Mouse (Mus musculus) heart, adult 2 months (tissue): ENCODE data around the gene Zfp287. TPM values are rescaled to one million over a fixed set of nuclear protein-coding genes. Genes with fewer than 3 reads are reported as not detected.

Source experiments
- DNase-seq, 2 experiments: peaks; one replicate each; pipeline ENCODE4 v3.0.0; 2021
- H3K27ac ChIP-seq: fragments of 200-600 bp; 2 replicates; pipeline ENCODE4 v1.8.1; 2022
- H3K27me3 ChIP-seq: fragments of 200-500 bp; 2 replicates; pipeline ENCODE4 v1.6.1; 2012; ENCODE audit warnings: mild to moderate bottlenecking, low read length, inconsistent platforms, mixed read lengths; ENCODE audit not compliant: control insufficient read depth, insufficient read depth
- H3K36me3 ChIP-seq: fragments of 200-500 bp; 2 replicates; pipeline ENCODE4 v1.6.1; 2012; ENCODE audit warnings: low read length, inconsistent platforms; ENCODE audit not compliant: control insufficient read depth, insufficient read depth
- H3K4me1 ChIP-seq: fragments of 200-500 bp; 2 replicates; pipeline ENCODE4 v1.6.1; 2011; ENCODE audit warnings: low read length; ENCODE audit not compliant: control insufficient read depth, insufficient read depth
- H3K4me3 ChIP-seq: fragments of 200-600 bp; 2 replicates; pipeline ENCODE4 v1.8.1; 2022
- H3K79me2 ChIP-seq: fragments of 200-500 bp; replicated peaks from 2 replicates; pipeline ENCODE4 v1.6.1; 2012; ENCODE audit warnings: mild to moderate bottlenecking, inconsistent platforms, low read length, moderate library complexity, mixed read lengths; ENCODE audit not compliant: control insufficient read depth, insufficient read depth
- H3K9ac ChIP-seq: fragments of 200-500 bp; 2 replicates; pipeline ENCODE4 v1.6.1; 2012; ENCODE audit warnings: low read depth, mild to moderate bottlenecking, control low read depth, inconsistent platforms, low read length, mixed read lengths
- CTCF ChIP-seq: fragments of 200-600 bp; IDR thresholded peaks from 2 replicates; pipeline ENCODE4 v1.8.1; 2022; ENCODE audit warnings: antibody characterized with exemption, mild to moderate bottlenecking, moderate library complexity
- EP300 ChIP-seq: fragments of 200-500 bp; IDR thresholded peaks from 2 replicates; pipeline ENCODE4 v1.6.1; 2011; ENCODE audit warnings: low read depth, low read length, control low read depth; ENCODE audit not compliant: insufficient read depth
- POLR2A ChIP-seq: fragments of 200-500 bp; IDR thresholded peaks from 2 replicates; pipeline ENCODE4 v1.6.1; 2011; ENCODE audit warnings: mild to moderate bottlenecking, low read depth, low read length, control low read depth; ENCODE audit not compliant: insufficient read depth
- WGBS: fragments of 180-500 bp; shearing (Covaris S2); methylation state at CpG from one replicate; pipeline ENCODE4 v1.1.7; 2018; 5-methylcytosine and 5-hydroxymethylcytosine counted together
- intact Hi-C: fragments of 180-260 bp; cut with DNase I; formaldehyde crosslinking; loops from one replicate; pipeline ENCODE4 v1.15.1; 2025
- polyA plus RNA-seq: library from polyadenylated mRNA; depleted of rRNA; stranded (reverse); fragments of >200 nt; gene quantifications from 2 replicates; pipeline ENCODE4 v1.2.3, GENCODE M21; 2012
- total RNA-seq, 2 experiments: library from RNA; stranded (reverse); gene quantifications; 2 replicates each; pipeline ENCODE4 v1.2.3; 2021

The Zfp287 gene
- total and polyA plus RNA-seq, 3 experiments = 1.4 to 2.5 (median 1.9) TPM

GRCm38 (mm10) chr11:62728276-62728675 is 3.4 kb downstream of the Zfp287 start:
- intact Hi-C loops = no loop called here
- no peak overlapping the region for H3K27ac ChIP-seq
- H3K27me3 ChIP-seq = no peaks in the 10 kb centered on the region
- TF ChIP-seq POLR2A (no peak), EP300 (no peak), CTCF (no peak)
- no peaks in the 10 kb centered on the region; the same call in none of the 2 replicates for H3K4me1 ChIP-seq
- H3K79me2 ChIP-seq = no peaks in the 10 kb centered on the region
- 84% methylated on average over 8 of the region's 8 CpGs for WGBS
- H3K9ac ChIP-seq = no peak overlapping the region
- H3K36me3 ChIP-seq = no peaks in the 10 kb centered on the region
- no peak overlapping the region for H3K4me3 ChIP-seq
- no peak for DNase-seq

- Histone ChIP-seq H3K27ac (no peak overlapping the region), H3K36me3 (no peaks in the 10 kb centered on the region), H3K4me3 (no peak overlapping the region), H3K79me2 (no peaks in the 10 kb centered on the region), H3K4me1 (no peaks in the 10 kb centered on the region), H3K9ac (no peak overlapping the region), H3K27me3 (no peaks in the 10 kb centered on the region)
- 70% methylated on average over 5 of the region's 5 CpGs for WGBS
- no peak for TF ChIP-seq EP300
- no peak for TF ChIP-seq CTCF
- TF ChIP-seq POLR2A = no peak
- no peak for DNase-seq
- intact Hi-C loops = no loop called here
Measured at GRCm38 (mm10) chr11:62710657-62711056, 21.0 kb downstream of the Zfp287 start.

GRCm38 (mm10) chr11:62708252-62708651 is 23.5 kb downstream of the Zfp287 start:
- Histone ChIP-seq H3K79me2 (no peaks in the 10 kb centered on the region), H3K36me3 (no peaks in the 10 kb centered on the region), H3K4me1 (no peaks in the 10 kb centered on the region), H3K9ac (no peak overlapping the region), H3K27ac (no peak overlapping the region), H3K27me3 (no peaks in the 10 kb centered on the region), H3K4me3 (no peak overlapping the region)
- no peak for TF ChIP-seq EP300
- TF ChIP-seq CTCF = no peak
- no peak for TF ChIP-seq POLR2A
- 73% methylated on average over 7 of the region's 7 CpGs for WGBS
- intact Hi-C loops = no loop called here
- no peak for DNase-seq

GRCm38 (mm10) chr11:62706141-62706540 is 25.6 kb downstream of the Zfp287 start:
- WGBS = 92% methylated on average over 2 of the region's 2 CpGs
- TF ChIP-seq EP300 (no peak), POLR2A (no peak), CTCF (no peak)
- Histone ChIP-seq H3K36me3 (no peaks in the 10 kb centered on the region), H3K4me1 (no peaks in the 10 kb centered on the region), H3K27ac (no peak overlapping the region), H3K4me3 (no peak overlapping the region), H3K9ac (no peak overlapping the region), H3K79me2 (no peaks in the 10 kb centered on the region), H3K27me3 (no peaks in the 10 kb centered on the region)
- intact Hi-C loops = no loop called here
- DNase-seq = no peak

GRCm38 (mm10) chr11:62701218-62701617 is 30.5 kb downstream of the Zfp287 start:
- H3K4me3 ChIP-seq = no peak overlapping the region
- no peaks in the 10 kb centered on the region for H3K4me1 ChIP-seq
- no peak for DNase-seq
- H3K79me2 ChIP-seq = no peaks in the 10 kb centered on the region
- H3K36me3 ChIP-seq = no peaks in the 10 kb centered on the region
- no peak overlapping the region for H3K9ac ChIP-seq
- no peak for TF ChIP-seq POLR2A
- TF ChIP-seq CTCF = no peak
- TF ChIP-seq EP300 = no peak
- no peak overlapping the region for H3K27ac ChIP-seq
- 60% methylated on average over 1 of the region's 1 CpGs for WGBS
- intact Hi-C loops = no loop called here
- no peaks in the 10 kb centered on the region for H3K27me3 ChIP-seq

GRCm38 (mm10) chr11:62699749-62700148 is 32.0 kb downstream of the Zfp287 start:
- Histone ChIP-seq H3K4me3 (no peak overlapping the region), H3K4me1 (no peaks in the 10 kb centered on the region), H3K9ac (no peak overlapping the region), H3K79me2 (no peaks in the 10 kb centered on the region), H3K27ac (no peak overlapping the region), H3K36me3 (no peaks in the 10 kb centered on the region), H3K27me3 (no peaks in the 10 kb centered on the region)
- WGBS = 78% methylated on average over 4 of the region's 4 CpGs
- intact Hi-C loops = no loop called here
- no peak for DNase-seq
- TF ChIP-seq POLR2A = no peak
- TF ChIP-seq EP300 = no peak
- TF ChIP-seq CTCF = no peak
